Mouse (Mus musculus): Measurements from ENCODE around the gene Efcc1.

DNA sequence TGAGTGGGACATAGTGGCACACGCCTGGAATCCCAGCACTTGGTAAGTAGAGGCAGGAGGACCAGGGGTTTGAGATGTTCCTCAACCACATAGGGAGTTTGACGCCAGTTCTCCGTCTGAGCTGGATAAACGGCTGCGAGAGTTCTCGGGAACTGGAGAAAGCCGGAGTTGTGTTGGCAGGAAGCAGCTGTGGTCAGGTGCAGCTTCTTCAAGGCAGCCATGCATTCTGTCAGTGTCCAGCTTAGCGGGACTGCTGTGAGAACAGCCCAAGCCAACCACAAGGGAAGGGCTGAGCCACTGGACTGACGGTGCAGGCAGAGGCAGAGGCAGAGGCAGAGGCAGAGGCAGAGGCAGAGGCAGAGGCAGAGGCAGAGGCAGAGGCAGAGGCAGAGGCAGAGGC lies 44.2 kb downstream of the Efcc1 start:
- TF ChIP-seq GATA1 (IDR thresholded peaks at IDR 0.05; ENCODE audit: low read length), result no peak
- TF ChIP-seq TAL1 (IDR thresholded peaks at IDR 0.05; ENCODE audit: low read length), result no peak

Measured in erythroblast, embryonic 14.5 days (primary cell).